Mouse (Mus musculus): ENCODE data around the gene Pnkd. TPM values are rescaled to one million over a fixed set of nuclear protein-coding genes. Genes with fewer than 3 reads are reported as not detected.

Gene Pnkd
- polyA plus RNA-seq, 2 experiments, result 63.9 to 124 TPM

DNA sequence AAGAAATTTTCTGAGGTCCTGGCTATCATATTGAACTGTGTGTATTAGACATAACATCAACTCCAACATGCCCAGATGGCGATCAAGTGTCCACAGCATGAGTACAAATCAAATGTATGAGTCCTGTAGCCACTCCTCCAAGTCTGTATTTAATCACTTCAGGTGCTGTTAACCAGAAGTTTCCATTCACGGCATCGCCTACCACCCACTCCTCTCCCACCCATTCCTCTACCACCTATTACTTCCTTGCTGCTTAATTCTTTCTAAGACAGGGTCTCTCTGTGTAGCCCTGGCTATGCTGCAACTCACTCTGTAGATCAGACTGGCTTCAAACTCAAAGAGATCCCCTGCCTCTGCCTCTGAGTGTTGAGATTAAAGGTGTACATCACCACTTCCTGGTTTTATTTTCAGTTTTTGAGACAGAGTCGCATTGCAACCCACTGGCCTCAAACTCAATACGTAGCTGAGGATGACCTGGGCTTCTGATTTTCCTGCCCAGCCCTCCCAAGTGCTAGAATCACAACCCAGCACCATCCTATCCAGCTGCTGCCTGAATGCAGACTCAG lies 75.3 kb downstream of the Pnkd start:
- peaks cover 7% of the 10 kb centered on the region; the same call in 1 of the 2 replicates for H3K4me1 ChIP-seq (ENCODE audit: control insufficient read depth, insufficient read depth, low read length)
- no peaks in the 10 kb centered on the region for H3K9me3 ChIP-seq (ENCODE audit: control insufficient read depth, low read length)
- H3K27ac ChIP-seq (replicated peaks; ENCODE audit: low read depth, low read length), result no peak overlapping the region
- no peak overlapping the region for H3K4me2 ChIP-seq (replicated peaks; ENCODE audit: low read depth, low read length, severe bottlenecking)
- no peak overlapping the region for H3K4me3 ChIP-seq (replicated peaks; ENCODE audit: low read length)
- no peak overlapping the region for H3K9ac ChIP-seq (ENCODE audit: low read depth, low read length, severe bottlenecking)
- no peaks in the 10 kb centered on the region for H3K27me3 ChIP-seq (ENCODE audit: control insufficient read depth, insufficient read depth, low read length)
- no peaks in the 10 kb centered on the region for H3K36me3 ChIP-seq (ENCODE audit: control insufficient read depth, insufficient read depth, low read length)
- WGBS, result 61% methylated on average over 5 of the region's 5 CpGs
- ATAC-seq (ENCODE audit: low FRiP score, low read depth) (no peak), DNase-seq (ENCODE audit: low spot score) (no peak)
- no peak for TF ChIP-seq POLR2A (IDR thresholded peaks at IDR 0.05; ENCODE audit: borderline replicate concordance, extremely low read depth, insufficient read depth, insufficient read length)

DNA sequence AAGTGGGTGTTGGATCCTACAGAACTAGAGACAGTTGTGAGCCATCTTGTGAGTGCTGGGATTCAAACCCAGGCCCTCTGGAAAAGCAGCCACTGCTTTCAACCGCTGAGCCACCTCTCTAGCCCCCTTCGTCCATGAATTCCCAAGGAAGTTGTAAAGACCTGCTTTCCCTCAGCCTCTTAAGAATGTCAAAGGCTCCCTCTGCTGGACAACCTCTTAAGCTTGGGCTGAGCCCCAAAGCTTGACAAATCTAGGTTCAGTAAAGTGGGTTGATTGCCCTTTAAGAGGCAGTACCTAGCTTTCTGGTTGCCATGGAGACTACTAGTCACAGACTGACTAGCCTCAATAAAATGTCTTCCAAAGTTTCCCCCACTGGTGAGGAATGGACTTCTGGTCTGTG lies 77.1 kb downstream of the Pnkd start, which contains the start of gene Catip:
Gene Catip, plus strand, starts transcription at position 297 of the 400 bp plus-strand sequence.
- WGBS, result 0% methylated on average over 2 of the region's 2 CpGs
- DNase-seq (ENCODE audit: low spot score) (peak; percentile 94), ATAC-seq (ENCODE audit: low FRiP score, low read depth) (peak; percentile 86)
- no peak for TF ChIP-seq POLR2A (IDR thresholded peaks at IDR 0.05; ENCODE audit: borderline replicate concordance, extremely low read depth, insufficient read depth, insufficient read length)
- Histone ChIP-seq H3K9me3 (ENCODE audit: control insufficient read depth, low read length) (no peaks in the 10 kb centered on the region), H3K9ac (ENCODE audit: low read depth, low read length, severe bottlenecking) (no peak within 1 kb of the TSS), H3K27ac (replicated peaks; ENCODE audit: low read depth, low read length) (peak within 1 kb of the TSS; percentile 61; the same call in 1 of the 2 replicates), H3K4me3 (replicated peaks; ENCODE audit: low read length) (peak within 1 kb of the TSS; percentile 16), H3K4me1 (ENCODE audit: control insufficient read depth, insufficient read depth, low read length) (peaks cover 7% of the 10 kb centered on the region; the same call in 1 of the 2 replicates), H3K4me2 (replicated peaks; ENCODE audit: low read depth, low read length, severe bottlenecking) (peak within 1 kb of the TSS; percentile 38), H3K27me3 (ENCODE audit: control insufficient read depth, insufficient read depth, low read length) (no peaks in the 10 kb centered on the region), H3K36me3 (ENCODE audit: control insufficient read depth, insufficient read depth, low read length) (no peaks in the 10 kb centered on the region)

DNA sequence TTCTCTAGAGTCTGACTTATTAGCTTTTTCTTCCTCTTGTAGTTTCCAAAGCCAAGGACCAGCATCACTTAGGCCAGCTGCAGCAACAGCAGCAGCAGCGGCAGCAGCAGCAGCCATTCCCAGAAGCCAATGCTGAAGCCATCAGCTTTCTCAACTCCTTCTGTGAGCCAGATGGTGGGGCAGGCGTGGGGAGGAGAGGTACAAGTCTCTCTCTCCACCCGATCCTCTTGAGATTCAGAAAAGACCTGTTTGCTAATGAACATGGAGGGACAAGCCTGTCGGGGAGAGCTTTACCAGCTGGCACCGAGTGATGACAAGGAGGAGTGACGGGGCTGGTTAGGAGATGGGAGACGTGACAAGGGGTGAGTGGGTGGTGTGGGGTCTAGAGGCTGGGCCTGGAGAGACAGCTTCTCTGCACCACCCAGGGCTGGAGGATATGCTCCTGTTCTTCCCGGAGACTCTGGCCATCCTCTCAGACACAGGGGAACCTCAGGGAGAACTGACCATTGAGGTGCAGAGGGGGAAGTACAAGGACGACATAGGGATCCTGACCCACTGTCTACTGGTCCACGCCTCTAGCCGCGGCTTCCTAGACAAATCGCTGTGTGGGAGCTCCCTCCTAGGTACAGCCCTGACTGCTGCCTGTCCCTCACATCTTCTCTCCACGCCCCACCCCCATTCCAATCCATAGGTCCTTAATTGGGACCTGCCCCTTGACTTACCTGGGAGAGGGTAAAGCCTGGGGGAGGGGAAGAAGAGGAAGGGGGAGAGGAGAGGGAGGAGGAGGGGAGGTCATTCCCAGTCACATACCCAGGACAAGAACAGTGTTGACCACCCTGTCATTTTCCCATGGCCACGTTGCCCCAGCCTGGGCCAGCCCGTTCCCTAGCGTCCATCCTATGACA lies 77.8 kb downstream of the Pnkd start:
- Histone ChIP-seq H3K9me3 (ENCODE audit: control insufficient read depth, low read length) (no peaks in the 10 kb centered on the region), H3K27ac (replicated peaks; ENCODE audit: low read depth, low read length) (peak overlapping the region; percentile 61; the same call in 1 of the 2 replicates), H3K27me3 (ENCODE audit: control insufficient read depth, insufficient read depth, low read length) (no peaks in the 10 kb centered on the region), H3K36me3 (ENCODE audit: control insufficient read depth, insufficient read depth, low read length) (no peaks in the 10 kb centered on the region), H3K4me3 (replicated peaks; ENCODE audit: low read length) (peak overlapping the region; percentile 16), H3K4me2 (replicated peaks; ENCODE audit: low read depth, low read length, severe bottlenecking) (peak overlapping the region; percentile 38), H3K9ac (ENCODE audit: low read depth, low read length, severe bottlenecking) (no peak overlapping the region), H3K4me1 (ENCODE audit: control insufficient read depth, insufficient read depth, low read length) (peaks cover 7% of the 10 kb centered on the region; the same call in 1 of the 2 replicates)
- DNase-seq (ENCODE audit: low spot score) (no peak), ATAC-seq (ENCODE audit: low FRiP score, low read depth) (no peak)
- TF ChIP-seq POLR2A (IDR thresholded peaks at IDR 0.05; ENCODE audit: borderline replicate concordance, extremely low read depth, insufficient read depth, insufficient read length), result no peak
- WGBS, result 53% methylated on average over 17 of the region's 17 CpGs

DNA sequence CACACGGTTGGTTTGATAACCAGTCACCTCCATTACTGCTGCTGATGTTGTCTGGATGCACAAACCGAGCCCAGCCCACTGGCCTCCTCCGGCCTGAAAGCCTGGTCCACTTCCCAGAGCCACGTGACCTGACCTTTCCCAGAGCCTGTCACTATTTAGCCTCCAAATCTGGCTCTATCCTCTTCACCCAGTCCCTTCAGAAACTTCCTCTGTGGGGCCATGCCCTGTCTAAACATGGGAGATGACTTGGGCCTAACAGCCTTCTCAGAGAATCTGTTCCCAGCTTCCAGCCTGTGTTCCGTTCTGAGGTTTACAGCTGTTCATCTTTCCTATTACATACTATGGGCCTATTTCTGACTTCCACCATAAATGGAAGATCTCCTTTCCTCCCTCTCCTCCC lies 78.7 kb downstream of the Pnkd start:
- no peaks in the 10 kb centered on the region for H3K27me3 ChIP-seq (ENCODE audit: control insufficient read depth, insufficient read depth, low read length)
- WGBS, result 59% methylated on average over 5 of the region's 5 CpGs
- no peak for DNase-seq (ENCODE audit: low spot score)
- H3K36me3 ChIP-seq (ENCODE audit: control insufficient read depth, insufficient read depth, low read length), result no peaks in the 10 kb centered on the region
- H3K9me3 ChIP-seq (ENCODE audit: control insufficient read depth, low read length), result no peaks in the 10 kb centered on the region
- no peak overlapping the region for H3K9ac ChIP-seq (ENCODE audit: low read depth, low read length, severe bottlenecking)
- no peak overlapping the region for H3K4me2 ChIP-seq (replicated peaks; ENCODE audit: low read depth, low read length, severe bottlenecking)
- no peak for ATAC-seq (ENCODE audit: low FRiP score, low read depth)
- no peak overlapping the region for H3K27ac ChIP-seq (replicated peaks; ENCODE audit: low read depth, low read length)
- no peak overlapping the region for H3K4me3 ChIP-seq (replicated peaks; ENCODE audit: low read length)
- TF ChIP-seq POLR2A (IDR thresholded peaks at IDR 0.05; ENCODE audit: borderline replicate concordance, extremely low read depth, insufficient read depth, insufficient read length), result no peak
- H3K4me1 ChIP-seq (ENCODE audit: control insufficient read depth, insufficient read depth, low read length), result peaks cover 10% of the 10 kb centered on the region

DNA sequence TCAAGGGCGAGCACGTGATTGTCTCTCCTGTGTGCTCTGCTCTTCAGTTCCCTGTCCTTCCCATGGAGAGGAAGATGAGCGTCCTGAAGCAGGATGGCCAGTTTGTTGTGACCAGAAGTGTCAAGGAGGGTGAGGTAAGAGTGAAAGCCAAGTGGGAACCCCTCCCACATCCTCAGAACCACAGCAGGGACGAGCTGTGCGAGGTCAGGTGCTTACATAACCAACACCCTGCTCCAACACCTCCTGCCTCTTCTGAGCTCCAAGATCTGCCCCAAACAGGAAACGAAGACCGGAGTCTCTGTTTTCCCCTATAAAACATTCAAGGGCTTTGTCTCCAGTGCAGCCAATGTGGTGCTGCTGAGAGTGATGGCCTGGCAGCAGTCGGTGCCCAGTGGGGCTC lies 79.5 kb downstream of the Pnkd start:
- Histone ChIP-seq H3K27me3 (ENCODE audit: control insufficient read depth, insufficient read depth, low read length) (no peaks in the 10 kb centered on the region), H3K4me1 (ENCODE audit: control insufficient read depth, insufficient read depth, low read length) (peaks cover 10% of the 10 kb centered on the region), H3K4me2 (replicated peaks; ENCODE audit: low read depth, low read length, severe bottlenecking) (no peak overlapping the region), H3K27ac (replicated peaks; ENCODE audit: low read depth, low read length) (no peak overlapping the region), H3K9ac (ENCODE audit: low read depth, low read length, severe bottlenecking) (no peak overlapping the region), H3K9me3 (ENCODE audit: control insufficient read depth, low read length) (no peaks in the 10 kb centered on the region), H3K36me3 (ENCODE audit: control insufficient read depth, insufficient read depth, low read length) (no peaks in the 10 kb centered on the region), H3K4me3 (replicated peaks; ENCODE audit: low read length) (no peak overlapping the region)
- DNase-seq (ENCODE audit: low spot score), result no peak
- no peak for ATAC-seq (ENCODE audit: low FRiP score, low read depth)
- no peak for TF ChIP-seq POLR2A (IDR thresholded peaks at IDR 0.05; ENCODE audit: borderline replicate concordance, extremely low read depth, insufficient read depth, insufficient read length)
- 63% methylated on average over 8 of the region's 8 CpGs for WGBS

Data from limb, embryonic 14.5 days (tissue).